Mouse (Mus musculus) lung, embryonic 16.5 days (tissue): ENCODE data around the gene Macrod1. TPM values are rescaled to one million over a fixed set of nuclear protein-coding genes. Genes with fewer than 3 reads are reported as not detected.

Experiments used
- ATAC-seq: fragments of 200-750 bp; cut with Nextera tagmentation; 2 replicates; pipeline ENCODE4 v1.8.0; 2017; ENCODE audit warnings: low read depth, mild to moderate bottlenecking, moderate library complexity
- H3K27ac ChIP-seq: fragments of 300-500 bp; sonication (generic); 2 replicates; pipeline ENCODE4 v1.5.1; 2014; ENCODE audit warnings: mild to moderate bottlenecking, control low read depth, low read length
- H3K27me3 ChIP-seq: fragments of 300-500 bp; sonication (generic); 2 replicates; pipeline ENCODE4 v1.6.1; 2014; ENCODE audit warnings: low read depth, low read length, mixed read lengths; ENCODE audit not compliant: control insufficient read depth, insufficient read depth
- H3K36me3 ChIP-seq: fragments of 300-500 bp; sonication (generic); 2 replicates; pipeline ENCODE4 v1.6.1; 2014; ENCODE audit warnings: low read length; ENCODE audit not compliant: control insufficient read depth, insufficient read depth
- H3K4me1 ChIP-seq: fragments of 300-500 bp; sonication (generic); replicated peaks from 2 replicates; pipeline ENCODE4 v1.6.1; 2014; ENCODE audit warnings: low read length, mixed read lengths; ENCODE audit not compliant: control insufficient read depth, insufficient read depth
- H3K4me2 ChIP-seq: fragments of 300-500 bp; sonication (generic); 2 replicates; pipeline ENCODE4 v1.6.1; 2014; ENCODE audit warnings: low read depth, low read length, control low read depth
- H3K4me3 ChIP-seq: fragments of 300-500 bp; sonication (generic); 2 replicates; pipeline ENCODE4 v1.5.1; 2014; ENCODE audit warnings: mild to moderate bottlenecking, low read length, control low read depth
- H3K9ac ChIP-seq: fragments of 300-500 bp; sonication (generic); 2 replicates; pipeline ENCODE4 v1.6.1; 2014; ENCODE audit warnings: low read length, control low read depth
- H3K9me3 ChIP-seq: fragments of 300-500 bp; sonication (generic); 2 replicates; pipeline ENCODE4 v1.6.1; 2016; ENCODE audit warnings: low read length; ENCODE audit not compliant: control insufficient read depth
- WGBS: fragments of 180-500 bp; shearing (Covaris S2); extraction: QIAGEN DNeasy Blood & Tissue Kit; methylation state at CpG from one replicate; pipeline ENCODE4 v1.1.7; 2014; 5-methylcytosine and 5-hydroxymethylcytosine counted together
- polyA plus RNA-seq: library from polyadenylated mRNA; unstranded; fragments of >200 nt; fragmentation: Nextera tagmentation; extraction: Ambion mirVana; gene quantifications from 2 replicates; pipeline ENCODE4 v1.2.1, GENCODE M21; 2015

Macrod1 gene
- polyA plus RNA-seq, 1 experiment from 2014 or later: 15.3 TPM

GRCm38 (mm10) chr19:7236011-7236410, 179.4 kb downstream of the Macrod1 start:
- H3K4me3 ChIP-seq: no peak overlapping the region
- no peak overlapping the region for H3K4me2 ChIP-seq
- 95% methylated on average over 2 of the region's 2 CpGs for WGBS
- H3K9me3 ChIP-seq: no peaks in the 10 kb centered on the region
- no peak overlapping the region for H3K27ac ChIP-seq
- no peak for ATAC-seq
- H3K9ac ChIP-seq: no peak overlapping the region
- H3K4me1 ChIP-seq: peaks cover 6% of the 10 kb centered on the region
- peaks cover 4% of the 10 kb centered on the region; the same call in 1 of the 2 replicates for H3K36me3 ChIP-seq
- H3K27me3 ChIP-seq: no peaks in the 10 kb centered on the region

GRCm38 (mm10) chr19:7236742-7237141, 180.1 kb downstream of the Macrod1 start:
- 82% methylated on average over 4 of the region's 4 CpGs for WGBS
- no peak for ATAC-seq

GRCm38 (mm10) chr19:7239574-7239973, 183.0 kb downstream of the Macrod1 start:
- no peak for ATAC-seq
- 0 out of 2 replicates have a peak, but pooled peaks cover 4% of the 10 kb centered on the region for H3K36me3 ChIP-seq
- H3K9ac ChIP-seq: peak overlapping the region; percentile 81
- no peak overlapping the region for H3K27ac ChIP-seq
- H3K4me2 ChIP-seq: peak overlapping the region; percentile 59
- H3K9me3 ChIP-seq: no peaks in the 10 kb centered on the region
- peaks cover 8% of the 10 kb centered on the region for H3K4me1 ChIP-seq
- peak overlapping the region; percentile 77 for H3K4me3 ChIP-seq
- H3K27me3 ChIP-seq: no peaks in the 10 kb centered on the region
- WGBS: 86% methylated on average over 3 of the region's 3 CpGs

More at GRCm38 (mm10) chr19:7236742-7237141, 180.1 kb downstream of the Macrod1 start:
- no peaks in the 10 kb centered on the region for H3K27me3 ChIP-seq
- H3K4me2 ChIP-seq: no peak overlapping the region
- H3K9me3 ChIP-seq: no peaks in the 10 kb centered on the region
- no peak overlapping the region for H3K27ac ChIP-seq
- H3K4me1 ChIP-seq: peaks cover 8% of the 10 kb centered on the region
- no peak overlapping the region for H3K4me3 ChIP-seq
- no peak overlapping the region for H3K9ac ChIP-seq
- peaks cover 4% of the 10 kb centered on the region; the same call in 1 of the 2 replicates for H3K36me3 ChIP-seq

- no peaks in the 10 kb centered on the region for H3K27me3 ChIP-seq
- ATAC-seq: no peak
- H3K36me3 ChIP-seq: 0 out of 2 replicates have a peak, but pooled peaks cover 4% of the 10 kb centered on the region
- peak overlapping the region; percentile 59 for H3K4me2 ChIP-seq
- peak overlapping the region; percentile 81 for H3K9ac ChIP-seq
- peak overlapping the region; percentile 77 for H3K4me3 ChIP-seq
- peaks cover 8% of the 10 kb centered on the region for H3K4me1 ChIP-seq
- H3K9me3 ChIP-seq: no peaks in the 10 kb centered on the region
- WGBS: under 1% methylated on average over 13 of the region's 13 CpGs
- 0 out of 2 replicates have a peak overlapping the region, but pooled peaks have one; percentile 0 for H3K27ac ChIP-seq
These were observed 183.7 kb downstream of the Macrod1 start for GRCm38 (mm10) chr19:7240291-7240690.

GRCm38 (mm10) chr19:7240782-7241690, 184.4 kb downstream of the Macrod1 start, which contains the start of gene Naa40:
TSS of gene Naa40 (minus strand) at chr19:7241183.
- Histone ChIP-seq H3K4me1 (peaks cover 8% of the 10 kb centered on the region), H3K4me3 (peak within 1 kb of the TSS; percentile 77), H3K36me3 (0 out of 2 replicates have a peak, but pooled peaks cover 4% of the 10 kb centered on the region), H3K9me3 (no peaks in the 10 kb centered on the region), H3K4me2 (peak within 1 kb of the TSS; percentile 59), H3K9ac (peak within 1 kb of the TSS; percentile 81), H3K27me3 (no peaks in the 10 kb centered on the region), H3K27ac (peak within 1 kb of the TSS; percentile 78)
- under 1% methylated on average over 79 of the region's 80 CpGs for WGBS
- peak; percentile 95 for ATAC-seq

- no peaks in the 10 kb centered on the region for H3K27me3 ChIP-seq
- H3K9ac ChIP-seq: no peak overlapping the region
- H3K36me3 ChIP-seq: no peaks in the 10 kb centered on the region
- H3K4me3 ChIP-seq: no peak overlapping the region
- no peak overlapping the region for H3K4me2 ChIP-seq
- ATAC-seq: no peak
- no peaks in the 10 kb centered on the region for H3K9me3 ChIP-seq
- H3K27ac ChIP-seq: no peak overlapping the region
- WGBS: 67% methylated on average over 3 of the region's 3 CpGs
- H3K4me1 ChIP-seq: 0 out of 2 replicates have a peak, but pooled peaks cover 2% of the 10 kb centered on the region
These were observed 189.4 kb downstream of the Macrod1 start for GRCm38 (mm10) chr19:7246021-7246420.

Other genes starting within 250 kb of the Macrod1 start
- 39.1 and 41.5 TPM in 2 replicates for gene Rps6ka4, start 216.2 kb upstream of the Macrod1 start, polyA plus RNA-seq
- gene Ccdc88b, start 198.6 kb upstream of the Macrod1 start, polyA plus RNA-seq: 1.6 and 3.0 TPM in 2 replicates
- gene Trmt112, start 147.1 kb upstream of the Macrod1 start, polyA plus RNA-seq: 136 and 137 TPM in 2 replicates
- 283 and 302 TPM in 2 replicates for gene Prdx5, start 146.7 kb upstream of the Macrod1 start, polyA plus RNA-seq
- gene Esrra, start 135.0 kb upstream of the Macrod1 start, polyA plus RNA-seq: 8.5 and 9.9 TPM in 2 replicates
- gene Catsperz, start 131.4 kb upstream of the Macrod1 start, polyA plus RNA-seq: 2.5 TPM in 2 replicates
- gene Kcnk4, start 122.3 kb upstream of the Macrod1 start, polyA plus RNA-seq: 0.21 and 0.96 TPM in 2 replicates
- 82.5 and 90.7 TPM in 2 replicates for gene Bad, start 114.9 kb upstream of the Macrod1 start, polyA plus RNA-seq
- gene Gpr137, start 114.3 kb upstream of the Macrod1 start, polyA plus RNA-seq: 25.2 TPM in 2 replicates
- 41.4 and 44.8 TPM in 2 replicates for gene Ppp1r14b, start 81.8 kb upstream of the Macrod1 start, polyA plus RNA-seq
- 49.1 and 49.8 TPM in 2 replicates for gene Plcb3, start 80.3 kb upstream of the Macrod1 start, polyA plus RNA-seq
- 125 and 151 TPM in 2 replicates for gene Fkbp2, start 76.3 kb upstream of the Macrod1 start, polyA plus RNA-seq
- gene Vegfb, start 69.2 kb upstream of the Macrod1 start, polyA plus RNA-seq: 20.8 and 28.9 TPM in 2 replicates
- gene Dnajc4, start 64.2 kb upstream of the Macrod1 start, polyA plus RNA-seq: 26.4 and 30.3 TPM in 2 replicates
- gene Nudt22, start 60.7 kb upstream of the Macrod1 start, polyA plus RNA-seq: 22.6 and 23.7 TPM in 2 replicates
- gene Trpt1, start 60.7 kb upstream of the Macrod1 start, polyA plus RNA-seq: 10.9 and 12.3 TPM in 2 replicates
- 11.1 and 15.6 TPM in 2 replicates for gene Fermt3, start 37.3 kb upstream of the Macrod1 start, polyA plus RNA-seq
- 220 and 243 TPM in 2 replicates for gene Stip1, start 16.8 kb upstream of the Macrod1 start, polyA plus RNA-seq
- gene Flrt1, start 48.9 kb downstream of the Macrod1 start, polyA plus RNA-seq: 0.99 and 1.1 TPM in 2 replicates
- gene Otub1, start 149.5 kb downstream of the Macrod1 start, polyA plus RNA-seq: 176 and 187 TPM in 2 replicates
- 899 and 904 TPM in 2 replicates for gene Cox8a, start 160.8 kb downstream of the Macrod1 start, polyA plus RNA-seq
- gene Naa40, start 184.4 kb downstream of the Macrod1 start, polyA plus RNA-seq: 54.3 and 56.1 TPM in 2 replicates
- 5.9 and 8.5 TPM in 2 replicates for gene Rcor2, start 210.5 kb downstream of the Macrod1 start, polyA plus RNA-seq